Mouse (Mus musculus): ENCODE measurements at regions not wholly inside any gene's neighbourhood (a gene's known extent, or its start where the extent isn't known, plus 50 kb on each side); places are given as distances from the start of the nearest gene placed in this dataset.
A peak's percentile ranks its signal among the peaks of the same experiment; 100 is the strongest.

DNA sequence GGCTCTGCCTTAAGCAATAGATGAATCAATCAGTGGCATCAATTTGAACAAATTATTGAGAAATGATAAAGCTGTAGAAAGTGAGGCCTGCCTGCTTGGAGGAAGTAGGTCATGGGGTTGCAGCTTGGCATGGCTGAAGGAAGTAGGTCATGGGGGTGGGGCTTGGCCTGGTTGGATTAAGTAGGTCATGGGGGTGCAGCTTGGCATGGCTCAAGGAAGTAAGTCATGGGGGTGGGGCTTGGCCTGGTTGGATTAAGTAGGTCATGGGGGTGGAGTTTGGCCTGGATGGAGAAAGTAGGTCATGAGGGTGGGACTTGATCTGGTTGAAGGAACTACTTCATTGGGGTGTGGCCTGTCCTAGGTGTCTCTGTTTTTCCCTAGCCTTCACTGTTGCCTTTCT, 106.8 kb upstream of the Dap start:
- Histone ChIP-seq H3K4me2 (ENCODE audit: low read length) (no peak overlapping the region), H3K4me1 (replicated peaks; ENCODE audit: insufficient read depth, low read length) (no peaks in the 10 kb centered on the region), H3K9ac (ENCODE audit: low read depth, low read length) (no peak overlapping the region), H3K27ac (no peak overlapping the region), H3K4me3 (replicated peaks; ENCODE audit: low read depth, low read length) (no peak overlapping the region), H3K9me3 (replicated peaks; ENCODE audit: low read length) (no peaks in the 10 kb centered on the region), H3K36me3 (ENCODE audit: insufficient read depth, low read length) (no peaks in the 10 kb centered on the region), H3K27me3 (ENCODE audit: insufficient read depth, low read length) (no peaks in the 10 kb centered on the region)
- TF ChIP-seq CTCF (IDR thresholded peaks at IDR 0.05; ENCODE audit: low read depth): no peak
- DNase-seq (ENCODE audit: low spot score) (no peak), ATAC-seq (replicated peaks; ENCODE audit: low FRiP score, low read depth) (peak; percentile 54; the same call in 1 of the 2 replicates)

GRCm38 (mm10) chr15:31120147-31120546, 104.0 kb upstream of the Dap start:
- Histone ChIP-seq H3K4me2 (ENCODE audit: low read length) (no peak overlapping the region), H3K36me3 (ENCODE audit: insufficient read depth, low read length) (no peaks in the 10 kb centered on the region), H3K4me3 (replicated peaks; ENCODE audit: low read depth, low read length) (no peak overlapping the region), H3K9ac (ENCODE audit: low read depth, low read length) (no peak overlapping the region), H3K27ac (no peak overlapping the region), H3K9me3 (replicated peaks; ENCODE audit: low read length) (no peaks in the 10 kb centered on the region), H3K4me1 (replicated peaks; ENCODE audit: insufficient read depth, low read length) (no peaks in the 10 kb centered on the region), H3K27me3 (ENCODE audit: insufficient read depth, low read length) (no peaks in the 10 kb centered on the region)
- WGBS: 33% methylated on average over 6 of the region's 6 CpGs
- DNase-seq (ENCODE audit: low spot score): no peak
- TF ChIP-seq CTCF (IDR thresholded peaks at IDR 0.05; ENCODE audit: low read depth): no peak
- ATAC-seq (replicated peaks; ENCODE audit: low FRiP score, low read depth): no peak

GRCm38 (mm10) chr15:31125784-31126183, 98.3 kb upstream of the Dap start:
- H3K4me1 ChIP-seq (replicated peaks; ENCODE audit: insufficient read depth, low read length): no peaks in the 10 kb centered on the region
- no peak overlapping the region for H3K4me3 ChIP-seq (replicated peaks; ENCODE audit: low read depth, low read length)
- ATAC-seq (replicated peaks; ENCODE audit: low FRiP score, low read depth) (no peak), DNase-seq (ENCODE audit: low spot score) (no peak)
- no peaks in the 10 kb centered on the region for H3K9me3 ChIP-seq (replicated peaks; ENCODE audit: low read length)
- no peaks in the 10 kb centered on the region for H3K27me3 ChIP-seq (ENCODE audit: insufficient read depth, low read length)
- 81% methylated on average over 1 of the region's 1 CpGs for WGBS
- H3K9ac ChIP-seq (ENCODE audit: low read depth, low read length): no peak overlapping the region
- H3K27ac ChIP-seq: no peak overlapping the region
- no peak for TF ChIP-seq CTCF (IDR thresholded peaks at IDR 0.05; ENCODE audit: low read depth)
- H3K36me3 ChIP-seq (ENCODE audit: insufficient read depth, low read length): no peaks in the 10 kb centered on the region
- H3K4me2 ChIP-seq (ENCODE audit: low read length): no peak overlapping the region

DNA sequence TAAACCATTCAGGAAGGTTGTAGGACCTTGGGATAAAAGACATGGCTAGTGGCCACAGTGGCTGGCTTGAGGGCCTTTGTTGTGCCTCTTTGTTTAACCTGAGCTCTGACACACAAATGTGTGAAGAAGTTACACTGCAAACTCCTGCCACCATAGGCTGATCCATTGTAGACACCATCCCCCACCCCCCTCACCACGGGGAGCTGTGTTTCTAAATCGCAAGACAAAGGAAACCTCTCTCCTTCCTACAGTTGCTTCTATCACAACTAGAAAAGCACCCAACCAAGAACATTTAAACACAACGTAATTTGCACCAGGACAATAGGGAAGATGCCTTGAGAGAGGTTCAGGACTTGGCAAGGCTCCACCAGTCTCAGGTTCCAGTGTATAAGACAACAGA, 97.1 kb upstream of the Dap start:
- WGBS: 73% methylated on average over 3 of the region's 3 CpGs
- H3K27ac ChIP-seq: no peak overlapping the region
- no peak overlapping the region for H3K4me3 ChIP-seq (replicated peaks; ENCODE audit: low read depth, low read length)
- no peaks in the 10 kb centered on the region for H3K36me3 ChIP-seq (ENCODE audit: insufficient read depth, low read length)
- H3K27me3 ChIP-seq (ENCODE audit: insufficient read depth, low read length): no peaks in the 10 kb centered on the region
- DNase-seq (ENCODE audit: low spot score) (no peak), ATAC-seq (replicated peaks; ENCODE audit: low FRiP score, low read depth) (no peak)
- H3K9me3 ChIP-seq (replicated peaks; ENCODE audit: low read length): no peaks in the 10 kb centered on the region
- H3K4me2 ChIP-seq (ENCODE audit: low read length): no peak overlapping the region
- no peak for TF ChIP-seq CTCF (IDR thresholded peaks at IDR 0.05; ENCODE audit: low read depth)
- H3K9ac ChIP-seq (ENCODE audit: low read depth, low read length): no peak overlapping the region
- H3K4me1 ChIP-seq (replicated peaks; ENCODE audit: insufficient read depth, low read length): no peaks in the 10 kb centered on the region

- Histone ChIP-seq H3K4me3 (replicated peaks; ENCODE audit: low read depth, low read length) (no peak overlapping the region), H3K36me3 (ENCODE audit: insufficient read depth, low read length) (no peaks in the 10 kb centered on the region), H3K27ac (no peak overlapping the region), H3K9me3 (replicated peaks; ENCODE audit: low read length) (no peaks in the 10 kb centered on the region), H3K27me3 (ENCODE audit: insufficient read depth, low read length) (no peaks in the 10 kb centered on the region), H3K9ac (ENCODE audit: low read depth, low read length) (no peak overlapping the region), H3K4me1 (replicated peaks; ENCODE audit: insufficient read depth, low read length) (no peaks in the 10 kb centered on the region), H3K4me2 (ENCODE audit: low read length) (no peak overlapping the region)
- WGBS: 48% methylated on average over 7 of the region's 7 CpGs
- ATAC-seq (replicated peaks; ENCODE audit: low FRiP score, low read depth) (no peak), DNase-seq (ENCODE audit: low spot score) (no peak)
- no peak for TF ChIP-seq CTCF (IDR thresholded peaks at IDR 0.05; ENCODE audit: low read depth)
Observed at GRCm38 (mm10) chr15:31134891-31135290, 89.2 kb upstream of the Dap start.

- Histone ChIP-seq H3K36me3 (ENCODE audit: insufficient read depth, low read length) (no peaks in the 10 kb centered on the region), H3K9ac (ENCODE audit: low read depth, low read length) (no peak overlapping the region), H3K4me3 (replicated peaks; ENCODE audit: low read depth, low read length) (no peak overlapping the region), H3K27me3 (ENCODE audit: insufficient read depth, low read length) (no peaks in the 10 kb centered on the region), H3K27ac (no peak overlapping the region), H3K4me1 (replicated peaks; ENCODE audit: insufficient read depth, low read length) (no peaks in the 10 kb centered on the region), H3K4me2 (ENCODE audit: low read length) (no peak overlapping the region), H3K9me3 (replicated peaks; ENCODE audit: low read length) (no peaks in the 10 kb centered on the region)
- DNase-seq (ENCODE audit: low spot score) (no peak), ATAC-seq (replicated peaks; ENCODE audit: low FRiP score, low read depth) (no peak)
- TF ChIP-seq CTCF (IDR thresholded peaks at IDR 0.05; ENCODE audit: low read depth): no peak
- 90% methylated on average over 6 of the region's 6 CpGs for WGBS
Observed at GRCm38 (mm10) chr15:31138637-31139036, 85.5 kb upstream of the Dap start.

DNA sequence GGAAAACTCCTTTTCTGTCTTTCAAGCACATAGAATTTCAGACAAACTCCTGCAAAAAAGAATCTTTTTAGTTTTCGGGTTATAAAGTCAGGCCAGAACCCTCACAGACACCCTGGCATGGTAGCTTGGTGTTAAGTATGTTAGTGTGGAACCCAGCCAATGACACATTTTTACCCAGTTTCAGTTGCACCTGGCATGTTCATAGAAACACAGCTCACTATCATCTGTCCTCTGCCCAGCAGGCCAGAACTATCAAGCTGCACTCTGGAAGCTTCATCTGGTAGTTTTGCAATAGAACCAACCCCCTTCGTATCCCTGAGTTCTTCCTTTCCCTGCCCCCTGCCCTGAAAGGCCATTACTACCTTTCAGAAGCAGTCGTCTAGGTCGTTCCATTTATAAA, 82.4 kb upstream of the Dap start:
- WGBS: 48% methylated on average over 4 of the region's 4 CpGs
- H3K9ac ChIP-seq (ENCODE audit: low read depth, low read length): no peak overlapping the region
- no peaks in the 10 kb centered on the region for H3K36me3 ChIP-seq (ENCODE audit: insufficient read depth, low read length)
- H3K4me1 ChIP-seq (replicated peaks; ENCODE audit: insufficient read depth, low read length): no peaks in the 10 kb centered on the region
- H3K4me2 ChIP-seq (ENCODE audit: low read length): no peak overlapping the region
- H3K27ac ChIP-seq: no peak overlapping the region
- DNase-seq (ENCODE audit: low spot score) (no peak), ATAC-seq (replicated peaks; ENCODE audit: low FRiP score, low read depth) (no peak)
- H3K27me3 ChIP-seq (ENCODE audit: insufficient read depth, low read length): no peaks in the 10 kb centered on the region
- H3K9me3 ChIP-seq (replicated peaks; ENCODE audit: low read length): no peaks in the 10 kb centered on the region
- H3K4me3 ChIP-seq (replicated peaks; ENCODE audit: low read depth, low read length): no peak overlapping the region
- TF ChIP-seq CTCF (IDR thresholded peaks at IDR 0.05; ENCODE audit: low read depth): no peak
